Mouse (Mus musculus): ENCODE data around the gene Rad1. TPM values are rescaled to one million over a fixed set of nuclear protein-coding genes. Genes with fewer than 3 reads are reported as not detected.
"Not testable (repeated sequence)": the region's sequence is repeated elsewhere in the genome, so short reads cannot be mapped to it uniquely, and the experiment has no call there.

Gene Rad1
- total RNA-seq, 2 experiments from 2014 or later = 4.6 to 7.0 TPM

GRCm38 (mm10) chr15:10470941-10471340 is 14.9 kb upstream of the Rad1 start:
- H3K4me3 ChIP-seq = peak overlapping the region; percentile 97
- no peak for DNase-seq
- intact Hi-C loops (cut with DNase I) = loop anchor here (2.0 kb wide), 1 partner anchor 14 kb away; the partner anchor contains the start of gene Brix1
- H3K27ac ChIP-seq = peak overlapping the region; percentile 90
- no peak for TF ChIP-seq CTCF (IDR thresholded peaks at IDR 0.05)

GRCm38 (mm10) chr15:10486365-10486839 is 584 bp downstream of the Rad1 start:
- Histone ChIP-seq H3K27ac (peak overlapping the region; percentile 95), H3K4me3 (peak overlapping the region; percentile 80)
- TF ChIP-seq CTCF (IDR thresholded peaks at IDR 0.05) = no peak
- no peak for DNase-seq
- intact Hi-C loops (cut with DNase I) = loop anchor here (5.0 to 10.0 kb wide), 3 partner anchors 228 to 908 kb away; partner anchors contain the start of genes Rai14 and Tars

GRCm38 (mm10) chr15:10487246-10487645 is 1.4 kb downstream of the Rad1 start:
- DNase-seq = no peak
- TF ChIP-seq CTCF (IDR thresholded peaks at IDR 0.05) = no peak
- H3K27ac ChIP-seq = no peak overlapping the region
- H3K4me3 ChIP-seq = no peak overlapping the region
- intact Hi-C loops (cut with DNase I) = loop anchor here (5.0 to 10.0 kb wide), 3 partner anchors 228 to 908 kb away; partner anchors contain the start of genes Rai14 and Tars

GRCm38 (mm10) chr15:10490101-10490500 is 4.3 kb downstream of the Rad1 start:
- H3K27ac ChIP-seq = no peak overlapping the region
- intact Hi-C loops (cut with DNase I) = no loop called here
- TF ChIP-seq CTCF (IDR thresholded peaks at IDR 0.05) = no peak
- DNase-seq = no peak
- no peak overlapping the region for H3K4me3 ChIP-seq

GRCm38 (mm10) chr15:10495944-10496343 is 10.1 kb downstream of the Rad1 start:
- TF ChIP-seq CTCF (IDR thresholded peaks at IDR 0.05) = no peak
- no peak for DNase-seq
- intact Hi-C loops (cut with DNase I) = no loop called here
- no peak overlapping the region for H3K4me3 ChIP-seq
- no peak overlapping the region for H3K27ac ChIP-seq

- H3K4me3 ChIP-seq; H3K27ac ChIP-seq; DNase-seq; intact Hi-C loops (cut with DNase I): not testable (repeated sequence)
Observed at GRCm38 (mm10) chr15:10496696-10497095, 10.9 kb downstream of the Rad1 start.

GRCm38 (mm10) chr15:10499593-10499992 is 13.8 kb downstream of the Rad1 start:
- no peak overlapping the region for H3K4me3 ChIP-seq
- intact Hi-C loops (cut with DNase I) = no loop called here
- no peak for TF ChIP-seq CTCF (IDR thresholded peaks at IDR 0.05)
- no peak for DNase-seq
- no peak overlapping the region for H3K27ac ChIP-seq

GRCm38 (mm10) chr15:10500035-10500434 is 14.2 kb downstream of the Rad1 start:
- Histone ChIP-seq H3K4me3 (no peak overlapping the region), H3K27ac (no peak overlapping the region)
- no peak for DNase-seq
- intact Hi-C loops (cut with DNase I) = loop anchor here (2.0 to 10.0 kb wide), 2 partner anchors 373 to 405 kb away; no protein-coding TSS in a partner anchor
- TF ChIP-seq CTCF (IDR thresholded peaks at IDR 0.05) = no peak

GRCm38 (mm10) chr15:10500838-10501719 is 15.3 kb downstream of the Rad1 start:
- no peak overlapping the region for H3K27ac ChIP-seq
- DNase-seq = peak; percentile 54
- TF ChIP-seq CTCF (IDR thresholded peaks at IDR 0.05) = peak; percentile 79
- no peak overlapping the region for H3K4me3 ChIP-seq
- intact Hi-C loops (cut with DNase I) = loop anchor here (2.0 to 10.0 kb wide), 2 partner anchors 372 to 404 kb away; no protein-coding TSS in a partner anchor

- DNase-seq = peak; percentile 63
- no peak overlapping the region for H3K27ac ChIP-seq
- H3K4me3 ChIP-seq = peak overlapping the region; percentile 21
- intact Hi-C loops (cut with DNase I) = loop anchor here (10.0 kb wide), 1 partner anchor 399 kb away; no protein-coding TSS in a partner anchor
- no peak for TF ChIP-seq CTCF (IDR thresholded peaks at IDR 0.05)
Observed at GRCm38 (mm10) chr15:10506099-10506498, 20.3 kb downstream of the Rad1 start.

GRCm38 (mm10) chr15:10515166-10515565 is 29.3 kb downstream of the Rad1 start:
- Histone ChIP-seq H3K4me3 (no peak overlapping the region), H3K27ac (no peak overlapping the region)
- no peak for DNase-seq
- intact Hi-C loops (cut with DNase I) = no loop called here
- TF ChIP-seq CTCF (IDR thresholded peaks at IDR 0.05) = no peak

GRCm38 (mm10) chr15:10525896-10526295 is 40.1 kb downstream of the Rad1 start:
- H3K4me3 ChIP-seq = no peak overlapping the region
- DNase-seq = no peak
- intact Hi-C loops (cut with DNase I) = no loop called here
- no peak overlapping the region for H3K27ac ChIP-seq
- TF ChIP-seq CTCF (IDR thresholded peaks at IDR 0.05) = no peak

GRCm38 (mm10) chr15:10531352-10531751 is 45.5 kb downstream of the Rad1 start:
- intact Hi-C loops (cut with DNase I) = no loop called here
- Histone ChIP-seq H3K27ac (no peak overlapping the region), H3K4me3 (no peak overlapping the region)
- no peak for TF ChIP-seq CTCF (IDR thresholded peaks at IDR 0.05)
- DNase-seq = no peak

GRCm38 (mm10) chr15:10533361-10533760 is 47.5 kb downstream of the Rad1 start:
- intact Hi-C loops (cut with DNase I); DNase-seq; H3K27ac ChIP-seq; H3K4me3 ChIP-seq: not testable (repeated sequence)
